Mouse (Mus musculus) C2C12 (cell line): Measurements from ENCODE around the gene Tbc1d10a. TPM values are rescaled to one million over a fixed set of nuclear protein-coding genes. Genes with fewer than 3 reads are reported as not detected.

ENCODE experiments used
- H3K27me3 ChIP-seq: one replicate; pipeline ENCODE4 v1.6.1; 2011; ENCODE audit not compliant: control insufficient read depth, insufficient read depth, insufficient read length
- H3K36me3 ChIP-seq: one replicate; pipeline ENCODE4 v1.6.1; 2011; ENCODE audit not compliant: control insufficient read depth, insufficient read depth
- H3K4me3 ChIP-seq: one replicate; pipeline ENCODE4 v1.5.1; 2011; ENCODE audit warnings: mild to moderate bottlenecking, control low read depth; ENCODE audit not compliant: poor library complexity, insufficient read depth, severe bottlenecking
- H3K79me2 ChIP-seq: one replicate; pipeline ENCODE4 v1.6.1; 2011; ENCODE audit not compliant: control insufficient read depth, insufficient read depth
- H3K79me3 ChIP-seq: one replicate; pipeline ENCODE4 v1.6.1; 2011; ENCODE audit warnings: low read depth, control low read depth
- H3ac ChIP-seq: one replicate; pipeline ENCODE3; 2011; ENCODE audit warnings: low read depth; ENCODE audit not compliant: control insufficient read depth, insufficient read length
- CEBPB ChIP-seq: IDR thresholded peaks from one replicate; pipeline ENCODE4 v1.6.1; 2011; ENCODE audit warnings: low read depth, mild to moderate bottlenecking, control low read depth, moderate library complexity
- CTCF ChIP-seq: IDR thresholded peaks from one replicate; pipeline ENCODE4 v1.5.1; 2011; ENCODE audit not compliant: control insufficient read depth, insufficient read depth, insufficient read length
- FOSL1 ChIP-seq: IDR thresholded peaks from one replicate; pipeline ENCODE4 v1.8.0; 2011; ENCODE audit warnings: mild to moderate bottlenecking, low read length; ENCODE audit not compliant: poor library complexity, insufficient read depth, severe bottlenecking
- MAX ChIP-seq: IDR thresholded peaks from one replicate; pipeline ENCODE4 v1.6.1; 2011; ENCODE audit warnings: mild to moderate bottlenecking, control low read depth
- MYOD1 ChIP-seq: IDR thresholded peaks from one replicate; pipeline ENCODE4 v1.6.1; 2011; ENCODE audit warnings: low read depth; ENCODE audit not compliant: control insufficient read depth, insufficient read length
- MYOG ChIP-seq: IDR thresholded peaks from one replicate; pipeline ENCODE4 v1.6.1; 2011; ENCODE audit not compliant: control insufficient read depth, insufficient read length; ENCODE audit errors: extremely low read depth
- USF1 ChIP-seq: IDR thresholded peaks from one replicate; pipeline ENCODE4 v1.6.1; 2011; ENCODE audit warnings: low read depth, mild to moderate bottlenecking, control low read depth, moderate library complexity
- long read RNA-seq, 2 experiments: library from polyadenylated mRNA; unstranded; transcript quantifications; one replicate each; pipeline ENCODE4 v2.0.0; 2019 to 2020
- polyA plus RNA-seq: library from polyadenylated mRNA; unstranded; fragments of >200 nt; fragmentation: generic; extraction: Trizol; gene quantifications from one replicate; pipeline ENCODE4 v1.2.1, GENCODE M21; 2012; ENCODE audit warnings: missing spikeins

Tbc1d10a gene
- 22.4 TPM for polyA plus RNA-seq
- long read RNA-seq, experiment 1, transcript Tbc1d10a-201 (9 exons, 1,957 nt): major isoform, 39 of 42 reads
- long read RNA-seq, experiment 1, partial matches to known transcripts: 0 of 42 reads
- long read RNA-seq, experiment 1, other reads (novel, unspliced or antisense): 3 of 42 reads
- long read RNA-seq, experiment 2, transcript Tbc1d10a-201 (9 exons, 1,957 nt): major isoform, 294 of 310 reads
- long read RNA-seq, experiment 2, partial matches to known transcripts: 2 of 310 reads
- long read RNA-seq, experiment 2, other reads (novel, unspliced or antisense): 14 of 310 reads

- H3K79me2 ChIP-seq: peaks cover 28% of the 10 kb centered on the region
- TF ChIP-seq USF1: no peak
- TF ChIP-seq CTCF: no peak
- TF ChIP-seq MYOD1: no peak
- TF ChIP-seq CEBPB: no peak
- TF ChIP-seq MAX: no peak
- TF ChIP-seq FOSL1: no peak
- TF ChIP-seq MYOG: no peak
- no peaks in the 10 kb centered on the region for H3K79me3 ChIP-seq
- peak within 1 kb of the TSS; percentile 84 for H3ac ChIP-seq
- H3K36me3 ChIP-seq: peaks cover 16% of the 10 kb centered on the region
- no peaks in the 10 kb centered on the region for H3K27me3 ChIP-seq
- peak within 1 kb of the TSS; percentile 67 for H3K4me3 ChIP-seq
Observed at GRCm38 (mm10) chr11:4186486-4187317, at the start of gene Tbc1d10a. Tbc1d10a (plus strand) TSS chr11:4186789.

GRCm38 (mm10) chr11:4138964-4139363 is 47.6 kb upstream of the Tbc1d10a start:
- Histone ChIP-seq H3K4me3 (no peak overlapping the region), H3K79me3 (peaks cover 4% of the 10 kb centered on the region), H3K27me3 (no peaks in the 10 kb centered on the region), H3ac (no peak overlapping the region), H3K36me3 (peaks cover 37% of the 10 kb centered on the region), H3K79me2 (peaks cover 16% of the 10 kb centered on the region)
- no peak for TF ChIP-seq MYOD1
- no peak for TF ChIP-seq CEBPB
- TF ChIP-seq FOSL1: no peak
- TF ChIP-seq MYOG: no peak
- no peak for TF ChIP-seq MAX
- no peak for TF ChIP-seq USF1
- no peak for TF ChIP-seq CTCF

- TF ChIP-seq USF1 (no peak), MYOG (no peak)
- H3K36me3 ChIP-seq: peaks cover 37% of the 10 kb centered on the region
Observed at GRCm38 (mm10) chr11:4141505-4141904, 45.1 kb upstream of the Tbc1d10a start.

GRCm38 (mm10) chr11:4142352-4142751 is 44.2 kb upstream of the Tbc1d10a start:
- Histone ChIP-seq H3K79me2 (no peaks in the 10 kb centered on the region), H3K79me3 (no peaks in the 10 kb centered on the region), H3ac (no peak overlapping the region), H3K4me3 (no peak overlapping the region), H3K27me3 (no peaks in the 10 kb centered on the region), H3K36me3 (peaks cover 37% of the 10 kb centered on the region)
- TF ChIP-seq MYOD1: no peak
- no peak for TF ChIP-seq MYOG
- no peak for TF ChIP-seq MAX
- TF ChIP-seq CTCF: no peak
- TF ChIP-seq CEBPB: no peak

More at GRCm38 (mm10) chr11:4141505-4141904, 45.1 kb upstream of the Tbc1d10a start:
- no peak overlapping the region for H3K4me3 ChIP-seq
- H3K79me2 ChIP-seq: peaks cover 3% of the 10 kb centered on the region
- H3ac ChIP-seq: no peak overlapping the region
- no peaks in the 10 kb centered on the region for H3K79me3 ChIP-seq
- no peaks in the 10 kb centered on the region for H3K27me3 ChIP-seq

DNA sequence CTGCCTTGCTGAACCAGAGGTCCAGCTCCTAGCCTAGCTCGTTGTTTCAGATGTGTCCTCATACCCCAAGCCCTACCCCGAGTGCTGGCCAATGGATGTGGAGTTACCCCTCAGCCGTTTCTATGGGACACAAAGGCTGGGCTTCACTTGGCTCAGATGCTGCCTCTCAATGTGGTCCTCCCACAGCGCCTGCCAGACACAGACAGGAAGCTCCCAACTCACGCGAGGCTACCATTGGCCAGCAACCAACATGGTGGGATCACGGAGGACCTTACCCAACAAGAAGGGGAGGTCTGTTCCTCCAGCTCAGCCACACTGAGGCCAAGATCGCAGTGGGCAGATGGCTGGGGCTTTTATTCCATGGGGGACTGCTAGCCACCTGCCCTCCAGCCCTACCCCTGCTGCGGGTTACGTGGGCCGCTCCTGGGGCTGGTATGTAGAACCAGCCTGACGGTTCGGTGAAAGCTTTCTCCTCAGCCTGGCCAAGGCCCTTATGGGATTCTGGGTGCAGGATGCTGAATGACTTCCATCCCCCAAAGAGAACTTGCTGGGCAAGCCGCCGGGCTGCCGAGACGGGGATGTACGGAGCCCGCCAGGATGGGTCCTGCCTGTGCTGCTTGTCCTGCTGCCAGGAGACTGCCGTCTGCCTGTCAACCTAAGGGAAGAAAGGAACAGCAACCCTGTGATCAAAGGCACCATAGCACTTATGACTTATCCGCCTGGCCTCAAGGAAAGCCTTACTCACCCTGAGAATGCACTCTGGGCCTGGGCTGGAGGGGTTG is 43.1 kb upstream of the Tbc1d10a start:
- no peak overlapping the region for H3ac ChIP-seq
- peaks cover 33% of the 10 kb centered on the region for H3K36me3 ChIP-seq
- H3K4me3 ChIP-seq: no peak overlapping the region

More for the DNA sequence above, 43.1 kb upstream of the Tbc1d10a start:
- H3K79me3 ChIP-seq: no peaks in the 10 kb centered on the region
- no peaks in the 10 kb centered on the region for H3K27me3 ChIP-seq
- H3K79me2 ChIP-seq: no peaks in the 10 kb centered on the region
- TF ChIP-seq CTCF: no peak
- no peak for TF ChIP-seq USF1
- no peak for TF ChIP-seq MAX
- no peak for TF ChIP-seq MYOD1
- no peak for TF ChIP-seq FOSL1
- no peak for TF ChIP-seq MYOG
- TF ChIP-seq CEBPB: no peak
